Comparison of ENCODE assay signal across 32 mouse cellular contexts in genomic region chr15:56346111-56346510, GRCm38 (mm10).
DNase-seq lines count a peak whose midpoint lies in the region; ATAC-seq and TF ChIP-seq lines count a peak whose summit lies in the region.
"Had no signal": no experiment of that assay in that cellular context is flagged by ENCODE, and none has a peak within 500 bp of the region (broad histone marks: within the 10 kb centered on the region; RNA-seq: fewer than 3 reads in every experiment).

No protein-coding gene starts in this region.

- TF ChIP-seq CTCF in kidney, postnatal 0 days (IDR thresholded peaks at IDR 0.05; ENCODE audit: low read depth), result no peak

- no peaks in the 10 kb centered on the region for H3K27me3 ChIP-seq in kidney, postnatal 0 days (ENCODE audit: insufficient read depth, low read length)
- no peaks in the 10 kb centered on the region for H3K27me3 ChIP-seq in kidney, embryonic 14.5 days (ENCODE audit: control insufficient read depth, insufficient read depth, low read length)
- H3K27me3 ChIP-seq in forebrain, embryonic 13.5 days, result no peaks in the 10 kb centered on the region
- H3K27me3 ChIP-seq: embryonic facial prominence, embryonic 12.5 days; heart, embryonic 13.5 days; hindbrain, embryonic 12.5 days; intestine, embryonic 15.5 days; limb, embryonic 12.5 days; liver, embryonic 15.5 days; lung, embryonic 15.5 days; neural tube, embryonic 13.5 days had no signal

- intact Hi-C loops in left cerebral cortex, postnatal 10 days (cut with DNase I), result no loop called here

- H3K36me3 ChIP-seq in kidney, postnatal 0 days (ENCODE audit: insufficient read depth, low read length), result no peaks in the 10 kb centered on the region
- H3K36me3 ChIP-seq in kidney, embryonic 14.5 days (ENCODE audit: control insufficient read depth, insufficient read depth, low read length), result no peaks in the 10 kb centered on the region
- no peaks in the 10 kb centered on the region for H3K36me3 ChIP-seq in forebrain, embryonic 13.5 days (ENCODE audit: poor library complexity, severe bottlenecking)
- H3K36me3 ChIP-seq: embryonic facial prominence, embryonic 12.5 days; heart, embryonic 13.5 days; hindbrain, embryonic 12.5 days; intestine, embryonic 15.5 days; limb, embryonic 12.5 days; liver, embryonic 15.5 days; lung, embryonic 15.5 days; neural tube, embryonic 13.5 days had no signal

- H3K4me2 ChIP-seq in kidney, postnatal 0 days (ENCODE audit: low read length), result no peak overlapping the region
- no peak overlapping the region for H3K4me2 ChIP-seq in kidney, embryonic 14.5 days (replicated peaks; ENCODE audit: low read depth, low read length)
- no peak overlapping the region for H3K4me2 ChIP-seq in forebrain, embryonic 13.5 days
- H3K4me2 ChIP-seq: embryonic facial prominence, embryonic 12.5 days; heart, embryonic 13.5 days; hindbrain, embryonic 12.5 days; intestine, embryonic 15.5 days; limb, embryonic 12.5 days; liver, embryonic 15.5 days; lung, embryonic 15.5 days; midbrain, embryonic 11.5 days; neural tube, embryonic 13.5 days had no signal

- no peaks in the 10 kb centered on the region for H3K9me3 ChIP-seq in kidney, postnatal 0 days (replicated peaks; ENCODE audit: low read length)
- no peaks in the 10 kb centered on the region for H3K9me3 ChIP-seq in kidney, embryonic 14.5 days (ENCODE audit: control insufficient read depth, low read length)
- no peaks in the 10 kb centered on the region for H3K9me3 ChIP-seq in forebrain, embryonic 13.5 days (replicated peaks)
- H3K9me3 ChIP-seq: embryonic facial prominence, embryonic 12.5 days; heart, embryonic 13.5 days; hindbrain, embryonic 12.5 days; intestine, embryonic 15.5 days; limb, embryonic 12.5 days; liver, embryonic 15.5 days; lung, embryonic 15.5 days; neural tube, embryonic 13.5 days had no signal

- DNase-seq in adrenal gland, adult 2 months, result peak; percentile 13
- DNase-seq in adrenal gland, postnatal 36 days, result no peak
- DNase-seq in kidney, postnatal 0 days (ENCODE audit: low spot score), result peak; percentile 22
- DNase-seq in 3T3-L1 (ENCODE audit: low read depth, low spot score), result peak; percentile 86
- peak; percentile 17 for DNase-seq in fibroblast of lung, adult 2 months (ENCODE audit: low read depth)
- DNase-seq in left cerebral cortex, postnatal 10 days (ENCODE audit: extremely low spot score in 1 of 2, low spot score in 2 of 2), result no peak
- DNase-seq: adrenal gland, postnatal 10 days; cerebellum, adult 11 months; cerebellum, adult 9-10 months; cerebellum, postnatal 36 days; forebrain, postnatal 0 days; gastrocnemius, postnatal 14 days; heart, postnatal 14 days; layer of hippocampus, adult 9-11 months; lung, postnatal 36 days; right cerebral cortex, postnatal 4 days; thymus, adult 2 months; thymus, postnatal 4 days had no signal

- no peak overlapping the region for H3K27ac ChIP-seq in kidney, postnatal 0 days
- no peak overlapping the region for H3K27ac ChIP-seq in kidney, embryonic 14.5 days (ENCODE audit: low read depth, low read length)
- H3K27ac ChIP-seq in forebrain, embryonic 13.5 days, result no peak overlapping the region
- H3K27ac ChIP-seq: embryonic facial prominence, embryonic 12.5 days; heart, embryonic 13.5 days; hindbrain, embryonic 12.5 days; hindbrain, postnatal 0 days; intestine, embryonic 15.5 days; limb, embryonic 12.5 days; liver, embryonic 15.5 days; lung, embryonic 15.5 days; neural tube, embryonic 13.5 days had no signal

- no peak overlapping the region for H3K9ac ChIP-seq in kidney, postnatal 0 days (ENCODE audit: low read depth, low read length)
- no peak overlapping the region for H3K9ac ChIP-seq in kidney, embryonic 14.5 days (ENCODE audit: low read depth, low read length)
- no peak overlapping the region for H3K9ac ChIP-seq in forebrain, embryonic 13.5 days
- H3K9ac ChIP-seq: embryonic facial prominence, embryonic 12.5 days; forebrain, postnatal 0 days; heart, embryonic 13.5 days; hindbrain, embryonic 12.5 days; intestine, embryonic 15.5 days; limb, embryonic 12.5 days; liver, embryonic 15.5 days; lung, embryonic 15.5 days; neural tube, embryonic 13.5 days had no signal

- 46% methylated on average over 2 of the region's 2 CpGs for WGBS in kidney, postnatal 0 days
- 55% methylated on average over 2 of the region's 2 CpGs for WGBS in kidney, embryonic 14.5 days
- WGBS in forebrain, embryonic 13.5 days, result 86% methylated on average over 2 of the region's 2 CpGs

- no peak for ATAC-seq in kidney, postnatal 0 days (replicated peaks; ENCODE audit: low FRiP score, low read depth)
- no peak for ATAC-seq in kidney, embryonic 14.5 days (ENCODE audit: low FRiP score, low TSS enrichment)
- ATAC-seq in forebrain, embryonic 13.5 days, result no peak
- ATAC-seq: activated CD4-positive, CD25-positive, alpha-beta regulatory T cell, adult 4 months; forebrain, postnatal 0 days; hindbrain, postnatal 0 days; intestine, embryonic 15.5 days; midbrain, embryonic 16.5 days had no signal

- H3K4me1 ChIP-seq in kidney, postnatal 0 days (replicated peaks; ENCODE audit: insufficient read depth, low read length), result no peaks in the 10 kb centered on the region
- H3K4me1 ChIP-seq in kidney, embryonic 14.5 days (ENCODE audit: control insufficient read depth, insufficient read depth, low read length), result peaks cover 15% of the 10 kb centered on the region; the same call in 1 of the 2 replicates
- H3K4me1 ChIP-seq in forebrain, embryonic 13.5 days, result peaks cover 4% of the 10 kb centered on the region; the same call in 1 of the 2 replicates
- H3K4me1 ChIP-seq: heart, embryonic 13.5 days; hindbrain, embryonic 12.5 days; intestine, embryonic 15.5 days; liver, embryonic 15.5 days; lung, embryonic 15.5 days had no signal

- no peak overlapping the region for H3K4me3 ChIP-seq in kidney, postnatal 0 days (replicated peaks; ENCODE audit: low read depth, low read length)
- H3K4me3 ChIP-seq in kidney, embryonic 14.5 days (ENCODE audit: low read length), result no peak overlapping the region
- no peak overlapping the region for H3K4me3 ChIP-seq in forebrain, embryonic 13.5 days
- H3K4me3 ChIP-seq: embryonic facial prominence, embryonic 12.5 days; heart, embryonic 13.5 days; hindbrain, embryonic 12.5 days; intestine, embryonic 15.5 days; limb, embryonic 12.5 days; liver, embryonic 15.5 days; lung, embryonic 15.5 days; neural tube, embryonic 13.5 days had no signal

Comparison
In these comparisons a context has a peak if more than half of its experiments do, and no peak if none do; other contexts are left out.
1. DNase-seq: peak in adrenal gland, adult 2 months (single experiment), kidney, postnatal 0 days (single experiment), 3T3-L1 (single experiment) and fibroblast of lung, adult 2 months (single experiment); none in adrenal gland, postnatal 36 days (0 of 2) and left cerebral cortex, postnatal 10 days (0 of 2).